In the genomic region with DNA sequence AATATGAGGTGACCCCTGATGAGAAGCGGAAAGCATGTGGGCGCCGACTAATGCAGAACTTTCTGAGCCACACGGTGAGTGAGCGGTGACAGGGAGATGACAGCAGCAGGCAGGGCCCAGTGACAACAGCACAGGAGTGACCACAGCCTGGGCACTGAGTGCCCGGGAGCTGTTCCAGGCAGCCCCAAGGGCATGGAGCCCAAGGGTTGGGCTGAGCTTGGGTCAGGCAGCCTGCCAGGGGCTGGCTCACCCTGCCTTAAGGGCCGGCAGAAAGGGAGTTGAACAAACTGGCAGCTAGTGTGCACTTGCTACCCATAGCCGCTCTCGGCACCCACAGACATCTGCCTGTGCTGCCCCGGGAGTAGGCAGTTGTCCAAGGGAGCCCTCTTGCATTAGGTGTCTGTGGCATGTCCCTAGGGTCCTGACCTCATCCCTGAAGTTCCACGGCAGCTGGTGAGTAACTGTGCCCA, we compare ENCODE assay signal across 9 mouse cellular contexts. TPM values are rescaled to one million over a fixed set of nuclear protein-coding genes. Genes with fewer than 3 reads are reported as not detected.
DNase-seq lines count a peak whose midpoint lies in the region; ATAC-seq lines count a peak whose summit lies in the region.
"Had no signal": no experiment of that assay in that cellular context is flagged by ENCODE, and none has a peak within 500 bp of the region (broad histone marks: within the 10 kb centered on the region; RNA-seq: fewer than 3 reads in every experiment).

No protein-coding gene starts in this region.

- no peak for ATAC-seq in megakaryocyte-erythroid progenitor cell, adult 5-6 weeks (replicated peaks; ENCODE audit: low FRiP score, low TSS enrichment, poor library complexity, severe bottlenecking)
- no peak for ATAC-seq in kidney, embryonic 15.5 days (replicated peaks; ENCODE audit: low FRiP score)

- no peaks in the 10 kb centered on the region for H3K9me3 ChIP-seq in heart, embryonic 10.5 days
- H3K9me3 ChIP-seq in embryonic facial prominence, embryonic 10.5 days: no peaks in the 10 kb centered on the region
- H3K9me3 ChIP-seq in kidney, embryonic 15.5 days (replicated peaks): no peaks in the 10 kb centered on the region
- H3K9me3 ChIP-seq: lung, embryonic 15.5 days had no signal

- DNase-seq in heart, adult 11 months: peak; percentile 99
- no peak for DNase-seq in heart, embryonic 10.5 days (ENCODE audit: low spot score)
- DNase-seq in urinary bladder, postnatal 14 days (ENCODE audit: low spot score): peak; percentile 45
- no peak for DNase-seq in urinary bladder, postnatal 4 days (ENCODE audit: low spot score in 2 of 2)
- peak; percentile 76 to 79 for DNase-seq in heart, postnatal 36 days
- no peak for DNase-seq in embryonic facial prominence, embryonic 10.5 days (ENCODE audit: low spot score)

- intact Hi-C loops in heart, postnatal 36 days (cut with DNase I): no loop called here

- H3K36me3 ChIP-seq in heart, embryonic 10.5 days: peaks cover 66% of the 10 kb centered on the region
- H3K36me3 ChIP-seq in embryonic facial prominence, embryonic 10.5 days (replicated peaks): peaks cover 77% of the 10 kb centered on the region
- peaks cover 67% of the 10 kb centered on the region for H3K36me3 ChIP-seq in kidney, embryonic 15.5 days

- no peak overlapping the region for H3K4me2 ChIP-seq in kidney, embryonic 15.5 days
- H3K4me2 ChIP-seq: lung, embryonic 15.5 days had no signal

- H3K27ac ChIP-seq in heart, embryonic 10.5 days: no peak overlapping the region
- H3K27ac ChIP-seq in embryonic facial prominence, embryonic 10.5 days (replicated peaks): no peak overlapping the region
- H3K27ac ChIP-seq in kidney, embryonic 15.5 days: no peak overlapping the region
- H3K27ac ChIP-seq: lung, embryonic 15.5 days had no signal

- H3K9ac ChIP-seq in kidney, embryonic 15.5 days: no peak overlapping the region
- H3K9ac ChIP-seq: lung, embryonic 15.5 days had no signal

- H3K27me3 ChIP-seq in heart, embryonic 10.5 days (ENCODE audit: insufficient read depth, poor library complexity, severe bottlenecking): no peaks in the 10 kb centered on the region
- H3K27me3 ChIP-seq in embryonic facial prominence, embryonic 10.5 days (replicated peaks; ENCODE audit: low read depth, poor library complexity, severe bottlenecking): no peaks in the 10 kb centered on the region
- no peaks in the 10 kb centered on the region for H3K27me3 ChIP-seq in kidney, embryonic 15.5 days
- H3K27me3 ChIP-seq: lung, embryonic 15.5 days had no signal

- 83% methylated on average over 11 of the region's 11 CpGs for WGBS in heart, embryonic 10.5 days
- 92% methylated on average over 11 of the region's 11 CpGs for WGBS in embryonic facial prominence, embryonic 10.5 days
- WGBS in kidney, embryonic 15.5 days: 92% methylated on average over 11 of the region's 11 CpGs

- no peak overlapping the region for H3K4me3 ChIP-seq in heart, embryonic 10.5 days
- H3K4me3 ChIP-seq in embryonic facial prominence, embryonic 10.5 days: no peak overlapping the region
- H3K4me3 ChIP-seq in kidney, embryonic 15.5 days (replicated peaks): no peak overlapping the region
- H3K4me3 ChIP-seq: lung, embryonic 15.5 days had no signal

- H3K4me1 ChIP-seq in heart, embryonic 10.5 days: peaks cover 22% of the 10 kb centered on the region
- peaks cover 28% of the 10 kb centered on the region for H3K4me1 ChIP-seq in embryonic facial prominence, embryonic 10.5 days
- peaks cover 29% of the 10 kb centered on the region for H3K4me1 ChIP-seq in kidney, embryonic 15.5 days

RNA-seq across cellular contexts. Expression of gene Grk6, which starts 5.7 kb away (rescaled TPM):
- 29.5 and 44.2 TPM in 2 replicates for polyA plus RNA-seq in heart, embryonic 10.5 days (2016; fragmentation: Nextera tagmentation; extraction: Ambion mirVana)
- total RNA-seq in heart, postnatal 36 days (2021): 10 to 100 TPM; 17.6 to 18.1 TPM
- 65.2 and 65.6 TPM in 2 replicates for polyA plus RNA-seq in embryonic facial prominence, embryonic 10.5 days (2016; fragmentation: Nextera tagmentation; extraction: Ambion mirVana)
- total RNA-seq in megakaryocyte-erythroid progenitor cell, adult 5-6 weeks (2014; fragmentation: Nextera tagmentation): 61.4 and 80.6 TPM in 2 replicates
- 67.7 and 82.4 TPM in 2 replicates for total RNA-seq in megakaryocyte-erythroid progenitor cell, adult 5-6 weeks (2017)
- 41.6 and 45.9 TPM in 2 replicates for polyA plus RNA-seq in kidney, embryonic 15.5 days (2015; fragmentation: Nextera tagmentation; extraction: Ambion mirVana)

RNA-seq across cellular contexts. Expression of gene Prr7, which starts 13.5 kb away (rescaled TPM):
- 0.17 and 0.21 TPM in 2 replicates for polyA plus RNA-seq in heart, embryonic 10.5 days (2016; fragmentation: Nextera tagmentation; extraction: Ambion mirVana)
- under 1 TPM; 0.58 to 0.70 TPM for total RNA-seq in heart, postnatal 36 days (2021)
- polyA plus RNA-seq in embryonic facial prominence, embryonic 10.5 days (2016; fragmentation: Nextera tagmentation; extraction: Ambion mirVana): 0.54 TPM in 2 replicates
- not detected in 2 replicates for total RNA-seq in megakaryocyte-erythroid progenitor cell, adult 5-6 weeks (2014; fragmentation: Nextera tagmentation)
- total RNA-seq in megakaryocyte-erythroid progenitor cell, adult 5-6 weeks (2017): not detected in 2 replicates
- 0.70 and 0.75 TPM in 2 replicates for polyA plus RNA-seq in kidney, embryonic 15.5 days (2015; fragmentation: Nextera tagmentation; extraction: Ambion mirVana)

RNA-seq across cellular contexts. Expression of gene F12, which starts 24.0 kb away (rescaled TPM):
- polyA plus RNA-seq in heart, embryonic 10.5 days (2016; fragmentation: Nextera tagmentation; extraction: Ambion mirVana): 0.21 and 8.5 TPM in 2 replicates
- not detected for total RNA-seq in heart, postnatal 36 days (2021)
- polyA plus RNA-seq in embryonic facial prominence, embryonic 10.5 days (2016; fragmentation: Nextera tagmentation; extraction: Ambion mirVana): 0.13 TPM in 1 of 2 replicates, not detected in the other
- total RNA-seq in megakaryocyte-erythroid progenitor cell, adult 5-6 weeks (2014; fragmentation: Nextera tagmentation): not detected in 2 replicates
- not detected in 2 replicates for total RNA-seq in megakaryocyte-erythroid progenitor cell, adult 5-6 weeks (2017)
- 0.59 and 2.1 TPM in 2 replicates for polyA plus RNA-seq in kidney, embryonic 15.5 days (2015; fragmentation: Nextera tagmentation; extraction: Ambion mirVana)

RNA-seq across cellular contexts. Expression of gene Pfn3, which starts 35.5 kb away (rescaled TPM):
- not detected in 2 replicates for polyA plus RNA-seq in heart, embryonic 10.5 days (2016; fragmentation: Nextera tagmentation; extraction: Ambion mirVana)
- not detected for total RNA-seq in heart, postnatal 36 days (2021)
- polyA plus RNA-seq in embryonic facial prominence, embryonic 10.5 days (2016; fragmentation: Nextera tagmentation; extraction: Ambion mirVana): not detected in 2 replicates
- not detected in 2 replicates for total RNA-seq in megakaryocyte-erythroid progenitor cell, adult 5-6 weeks (2014; fragmentation: Nextera tagmentation)
- total RNA-seq in megakaryocyte-erythroid progenitor cell, adult 5-6 weeks (2017): not detected in 2 replicates
- polyA plus RNA-seq in kidney, embryonic 15.5 days (2015; fragmentation: Nextera tagmentation; extraction: Ambion mirVana): not detected in 2 replicates
- polyA plus RNA-seq: lung, embryonic 15.5 days had no signal

RNA-seq across cellular contexts. Expression of gene Dbn1, which starts 37.4 kb away (rescaled TPM):
- 101 and 166 TPM in 2 replicates for polyA plus RNA-seq in heart, embryonic 10.5 days (2016; fragmentation: Nextera tagmentation; extraction: Ambion mirVana)
- 1 to 10 TPM; 9.4 to 9.6 TPM for total RNA-seq in heart, postnatal 36 days (2021)
- polyA plus RNA-seq in embryonic facial prominence, embryonic 10.5 days (2016; fragmentation: Nextera tagmentation; extraction: Ambion mirVana): 412 and 419 TPM in 2 replicates
- total RNA-seq in megakaryocyte-erythroid progenitor cell, adult 5-6 weeks (2014; fragmentation: Nextera tagmentation): 0.84 TPM in 1 of 2 replicates, not detected in the other
- 2.4 TPM in 1 of 2 replicates, not detected in the other for total RNA-seq in megakaryocyte-erythroid progenitor cell, adult 5-6 weeks (2017)
- polyA plus RNA-seq in kidney, embryonic 15.5 days (2015; fragmentation: Nextera tagmentation; extraction: Ambion mirVana): 168 and 193 TPM in 2 replicates

Comparison
In these comparisons a context has a peak if more than half of its experiments do, and no peak if none do; other contexts are left out.
1. DNase-seq: peak in heart, adult 11 months (single experiment), urinary bladder, postnatal 14 days (single experiment) and heart, postnatal 36 days (2 of 2); none in heart, embryonic 10.5 days (single experiment), urinary bladder, postnatal 4 days (0 of 2) and embryonic facial prominence, embryonic 10.5 days (single experiment).